Mouse (Mus musculus) spleen, postnatal 14 days (tissue): ENCODE data around the gene Pou1f1.

Source experiments
- DNase-seq, 2 experiments: peaks; one replicate each; pipeline ENCODE4 v3.0.0; 2021 to 2022; ENCODE audit warnings: low spot score in 2 of 2

Gene Pou1f1

GRCm38 (mm10) chr16:65564306-65564705 lies 44.0 kb downstream of the Pou1f1 start:
- no peak for DNase-seq

DNA sequence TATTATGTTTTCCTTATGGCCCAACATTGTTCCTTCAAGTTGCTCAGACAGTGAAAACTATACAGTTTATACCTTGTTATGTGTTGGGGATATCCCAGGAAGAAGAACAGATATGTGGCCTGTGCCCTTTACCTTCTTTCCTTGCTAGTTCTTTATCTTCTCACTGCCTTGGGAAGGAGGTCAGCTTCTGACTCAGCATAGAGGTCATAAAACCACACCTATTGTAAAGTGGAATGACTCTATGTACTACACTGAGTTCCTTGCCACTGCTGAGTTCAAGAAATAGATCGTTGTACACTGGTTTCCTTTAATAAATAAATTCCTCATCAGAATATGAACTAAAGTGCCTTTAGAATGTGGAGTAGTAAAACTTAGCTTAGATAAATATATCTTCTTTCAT lies 44.6 kb downstream of the Pou1f1 start:
- DNase-seq = no peak

- DNase-seq = no peak
Observed at GRCm38 (mm10) chr16:65568853-65569252, 48.5 kb downstream of the Pou1f1 start.

DNA sequence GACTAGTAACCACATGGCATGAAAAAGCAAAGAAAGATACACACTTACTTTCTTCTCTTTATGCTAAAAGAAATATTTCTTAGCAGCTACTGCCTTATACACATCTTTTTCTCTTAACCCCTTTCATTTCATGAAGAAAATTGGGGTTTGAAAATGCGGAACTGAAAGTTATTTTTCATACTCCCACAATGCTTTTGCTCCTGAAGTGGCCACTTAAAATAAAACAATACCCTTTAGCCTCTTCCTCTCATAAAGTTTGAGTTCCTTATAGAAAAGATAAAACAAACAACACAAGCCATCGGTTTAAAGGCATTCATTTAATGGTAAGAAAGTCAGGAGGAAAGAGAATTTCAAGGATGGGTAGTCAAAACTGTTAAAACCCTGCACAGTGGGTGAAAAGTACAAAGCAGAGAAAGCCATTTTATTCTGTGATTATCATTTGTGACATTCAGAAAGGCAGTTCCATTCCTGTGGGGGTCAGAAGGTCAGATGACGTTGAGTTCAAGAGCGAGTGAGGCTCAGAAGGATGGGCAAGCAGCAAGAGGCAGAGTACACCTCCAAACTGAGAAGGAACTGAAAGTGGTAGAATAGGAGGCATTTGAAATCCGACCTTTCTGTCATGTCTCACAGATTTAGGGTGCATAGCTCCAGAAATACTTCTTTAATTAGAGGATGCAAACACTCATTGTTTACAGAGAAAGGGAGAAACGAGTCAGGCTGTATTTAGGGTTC lies 57.2 kb downstream of the Pou1f1 start:
- DNase-seq = no peak
